Mouse (Mus musculus) liver, adult 2 months (tissue): ENCODE results near the gene Wars2. TPM values are rescaled to one million over a fixed set of nuclear protein-coding genes. Genes with fewer than 3 reads are reported as not detected.
A peak's percentile ranks its signal among the peaks of the same experiment; 100 is the strongest.

ENCODE experiments used
- DNase-seq: peaks from one replicate; pipeline ENCODE4 v3.0.0-alpha.2; 2011; ENCODE audit warnings: low read depth, low spot score; ENCODE audit errors: extremely low read depth
- H3K27ac ChIP-seq: fragments of 200-500 bp; replicated peaks from 2 replicates; pipeline ENCODE4 v1.5.1; 2012; ENCODE audit warnings: low read depth, mild to moderate bottlenecking, control low read depth, inconsistent platforms, low read length; ENCODE audit not compliant: insufficient read depth
- H3K27me3 ChIP-seq: fragments of 200-500 bp; 2 replicates; pipeline ENCODE4 v1.6.1; 2012; ENCODE audit warnings: mild to moderate bottlenecking, moderate library complexity, low read length, inconsistent platforms; ENCODE audit not compliant: control insufficient read depth, insufficient read depth
- H3K36me3 ChIP-seq: fragments of 200-500 bp; 2 replicates; pipeline ENCODE4 v1.6.1; 2012; ENCODE audit warnings: low read length, inconsistent platforms; ENCODE audit not compliant: control insufficient read depth, insufficient read depth
- H3K4me1 ChIP-seq: fragments of 200-500 bp; 2 replicates; pipeline ENCODE4 v1.6.1; 2011; ENCODE audit warnings: low read length; ENCODE audit not compliant: control insufficient read depth, insufficient read depth
- H3K4me3 ChIP-seq: fragments of 200-500 bp; 2 replicates; pipeline ENCODE4 v1.5.1; 2011; ENCODE audit warnings: low read depth, mild to moderate bottlenecking, control low read depth, low read length, moderate library complexity; ENCODE audit not compliant: insufficient read depth
- H3K79me2 ChIP-seq: fragments of 200-500 bp; 2 replicates; pipeline ENCODE4 v1.6.1; 2012; ENCODE audit warnings: inconsistent platforms, mild to moderate bottlenecking, low read length, moderate library complexity; ENCODE audit not compliant: control insufficient read depth, insufficient read depth
- H3K9ac ChIP-seq: fragments of 200-500 bp; 2 replicates; pipeline ENCODE4 v1.6.1; 2012; ENCODE audit warnings: low read depth, mild to moderate bottlenecking, control low read depth, inconsistent platforms, low read length
- CTCF ChIP-seq: fragments of 200-500 bp; IDR thresholded peaks from 2 replicates; pipeline ENCODE4 v1.5.1; 2011; ENCODE audit warnings: low read depth, low read length, control low read depth
- POLR2A ChIP-seq: fragments of 200-500 bp; IDR thresholded peaks from 2 replicates; pipeline ENCODE4 v1.6.1; 2011; ENCODE audit warnings: low read length, control low read depth; ENCODE audit not compliant: insufficient read depth; ENCODE audit errors: extremely low read depth
- WGBS: fragments of 180-500 bp; shearing (Covaris S2); methylation state at CpG from one replicate; pipeline ENCODE4 v1.1.7; 2018; 5-methylcytosine and 5-hydroxymethylcytosine counted together
- polyA plus RNA-seq: library from polyadenylated mRNA; depleted of rRNA; stranded (reverse); fragments of >200 nt; gene quantifications from 2 replicates; pipeline ENCODE4 v1.2.3, GENCODE M21; 2012
- total RNA-seq: library from RNA; depleted of rRNA; stranded (reverse); fragments of >200 nt; gene quantifications from 2 replicates; pipeline ENCODE4 v1.2.3, GENCODE M21; 2014

Wars2 gene
- total and polyA plus RNA-seq, 2 experiments = 2.3 to 4.1 TPM

GRCm38 (mm10) chr3:99203331-99203730 is 62.5 kb downstream of the Wars2 start:
- H3K27me3 ChIP-seq = no peaks in the 10 kb centered on the region
- H3K4me1 ChIP-seq = no peaks in the 10 kb centered on the region
- no peaks in the 10 kb centered on the region for H3K79me2 ChIP-seq
- 0 out of 2 replicates have a peak, but pooled peaks cover 3% of the 10 kb centered on the region for H3K36me3 ChIP-seq
- no peak overlapping the region for H3K4me3 ChIP-seq
- H3K9ac ChIP-seq = no peak overlapping the region
- no peak overlapping the region for H3K27ac ChIP-seq
- TF ChIP-seq POLR2A = no peak
- DNase-seq = no peak

- Histone ChIP-seq H3K27ac (no peak overlapping the region), H3K9ac (no peak overlapping the region), H3K4me3 (no peak overlapping the region), H3K4me1 (no peaks in the 10 kb centered on the region; the same call in 1 of the 2 replicates), H3K36me3 (0 out of 2 replicates have a peak, but pooled peaks cover 3% of the 10 kb centered on the region), H3K27me3 (no peaks in the 10 kb centered on the region), H3K79me2 (no peaks in the 10 kb centered on the region)
- DNase-seq = no peak
- WGBS = 78% methylated on average over 1 of the region's 1 CpGs
- TF ChIP-seq CTCF (no peak), POLR2A (no peak)
These were observed 67.5 kb downstream of the Wars2 start for GRCm38 (mm10) chr3:99208416-99208815.

GRCm38 (mm10) chr3:99211105-99211698 is 70.3 kb downstream of the Wars2 start:
- no peaks in the 10 kb centered on the region; the same call in 1 of the 2 replicates for H3K4me1 ChIP-seq
- no peaks in the 10 kb centered on the region for H3K79me2 ChIP-seq
- no peaks in the 10 kb centered on the region for H3K27me3 ChIP-seq
- no peak overlapping the region for H3K27ac ChIP-seq
- TF ChIP-seq CTCF (no peak), POLR2A (no peak)
- WGBS = 86% methylated on average over 14 of the region's 14 CpGs
- no peak for DNase-seq
- no peak overlapping the region for H3K4me3 ChIP-seq
- H3K9ac ChIP-seq = no peak overlapping the region
- peaks cover 2% of the 10 kb centered on the region; the same call in 1 of the 2 replicates for H3K36me3 ChIP-seq

GRCm38 (mm10) chr3:99227807-99228206 is 86.9 kb downstream of the Wars2 start:
- no peaks in the 10 kb centered on the region for H3K4me1 ChIP-seq
- no peaks in the 10 kb centered on the region for H3K79me2 ChIP-seq
- peaks cover 2% of the 10 kb centered on the region; the same call in 1 of the 2 replicates for H3K27me3 ChIP-seq
- WGBS = 75% methylated on average over 2 of the region's 2 CpGs
- no peak overlapping the region for H3K27ac ChIP-seq
- H3K9ac ChIP-seq = no peak overlapping the region
- TF ChIP-seq POLR2A (no peak), CTCF (no peak)
- no peak for DNase-seq
- no peak overlapping the region for H3K4me3 ChIP-seq
- no peaks in the 10 kb centered on the region for H3K36me3 ChIP-seq

GRCm38 (mm10) chr3:99233393-99234318 is 92.8 kb downstream of the Wars2 start:
- TF ChIP-seq CTCF = 0 out of 2 replicates have a peak, but pooled peaks have one; percentile 21
- no peak for TF ChIP-seq POLR2A
- Histone ChIP-seq H3K79me2 (no peaks in the 10 kb centered on the region), H3K27me3 (peaks cover 28% of the 10 kb centered on the region; the same call in 1 of the 2 replicates), H3K4me3 (no peak overlapping the region), H3K36me3 (no peaks in the 10 kb centered on the region), H3K4me1 (no peaks in the 10 kb centered on the region; the same call in 1 of the 2 replicates), H3K9ac (no peak overlapping the region), H3K27ac (no peak overlapping the region)
- WGBS = 12% methylated on average over 20 of the region's 20 CpGs
- DNase-seq = peak; percentile 35
